Mouse (Mus musculus): ENCODE data around the gene Actr10. TPM values are rescaled to one million over a fixed set of nuclear protein-coding genes. Genes with fewer than 3 reads are reported as not detected.
A peak's percentile ranks its signal among the peaks of the same experiment; 100 is the strongest.

Actr10 gene
- total and polyA plus RNA-seq, 3 experiments = 60.2 to 168 (median 135) TPM

GRCm38 (mm10) chr12:70999423-70999903 is 61.8 kb downstream of the Actr10 start:
- H3K36me3 ChIP-seq (replicated peaks in 1 of 2; ENCODE audit: control insufficient read depth in 1 of 2, insufficient read depth in 1 of 2, low read length in 1 of 2) = peaks cover 26 to 63% of the 10 kb centered on the region in 2 experiments
- no peaks in the 10 kb centered on the region for H3K27me3 ChIP-seq (replicated peaks)
- H3K79me2 ChIP-seq (replicated peaks; ENCODE audit: control insufficient read depth, extremely low read depth, insufficient read depth, poor library complexity, severe bottlenecking) = no peaks in the 10 kb centered on the region
- H3K27ac ChIP-seq (ENCODE audit: insufficient read depth, low read depth) = peak overlapping the region; percentile 83
- TF ChIP-seq TBP (conservative IDR thresholded peaks at IDR 0.05; ENCODE audit: low read depth, low read length) (0 out of 2 replicates have a peak, but pooled peaks have one; percentile 59), MAFK (IDR thresholded peaks at IDR 0.05; ENCODE audit: insufficient replicate concordance, low read length) (0 out of 2 replicates have a peak, but pooled peaks have one; percentile 17), ETS1 (conservative IDR thresholded peaks at IDR 0.05; ENCODE audit: low read depth, low read length) (peak; percentile 58; the same call in 1 of the 2 replicates), ELF1 (IDR thresholded peaks at IDR 0.05; ENCODE audit: low read depth, low read length) (peak; percentile 70), E2F4 (IDR thresholded peaks at IDR 0.05; ENCODE audit: insufficient replicate concordance, low read depth, low read length) (no peak), EP300 (IDR thresholded peaks at IDR 0.05; ENCODE audit: low read length) (peak; percentile 75), ZC3H11A (IDR thresholded peaks at IDR 0.05; ENCODE audit: low read depth, low read length) (no peak), MEF2A (IDR thresholded peaks at IDR 0.05; ENCODE audit: borderline replicate concordance, low read depth, low read length) (no peak), POLR2A (IDR thresholded peaks at IDR 0.05; ENCODE audit: low read depth, low read length) (peak; percentile 19; the same call in 1 of the 2 replicates), CHD2 (IDR thresholded peaks at IDR 0.05; ENCODE audit: low read length) (peak; percentile 21; the same call in 1 of the 2 replicates), SIN3A (IDR thresholded peaks at IDR 0.05; ENCODE audit: low read length) (peak; percentile 80), CTCF (conservative IDR thresholded peaks at IDR 0.05 in 1 of 2, IDR thresholded peaks at IDR 0.05 in 1 of 2; ENCODE audit: low read depth in 2 of 2, low read length in 2 of 2) (no peak), BHLHE40 (IDR thresholded peaks at IDR 0.05; ENCODE audit: low read depth, low read length) (peak; percentile 80), USF1 (IDR thresholded peaks at IDR 0.05; ENCODE audit: low read depth, low read length) (no peak), MAX (IDR thresholded peaks at IDR 0.05; ENCODE audit: low read length) (0 out of 2 replicates have a peak, but pooled peaks have one; percentile 13), TCF12 (IDR thresholded peaks at IDR 0.05; ENCODE audit: low read depth, low read length) (peak; percentile 35; the same call in 1 of the 2 replicates), MYC (IDR thresholded peaks at IDR 0.05; ENCODE audit: low read depth, low read length) (peak; percentile 35; the same call in 1 of the 2 replicates), NRF1 (IDR thresholded peaks at IDR 0.05; ENCODE audit: low read depth, low read length) (no peak), MXI1 (IDR thresholded peaks at IDR 0.05; ENCODE audit: low read depth, low read length) (peak; percentile 54), IRF4 (IDR thresholded peaks at IDR 0.05; ENCODE audit: low read depth, low read length) (peak; percentile 83), RCOR1 (conservative IDR thresholded peaks at IDR 0.05; ENCODE audit: low read depth, low read length) (peak; percentile 68; the same call in 1 of the 2 replicates)
- peak overlapping the region; percentile 63 for H3K4me2 ChIP-seq (ENCODE audit: insufficient read depth, low read depth, poor library complexity, severe bottlenecking)
- peak overlapping the region; percentile 35; the same call in 1 of the 2 replicates for H3K9ac ChIP-seq (ENCODE audit: insufficient read depth, low read depth)
- dilution Hi-C loops (cut with MboI; ENCODE audit: extremely low pct_ligation_motif_present, extremely low pct_unique_long_range_greater_than_20kb, low sequenced_read_pairs) (no loop called here), in situ Hi-C loops (cut with MboI; ENCODE audit: low pct_ligation_motif_present, low pct_unique_long_range_greater_than_20kb, low sequenced_read_pairs) (no loop called here)
- no peaks in the 10 kb centered on the region for H3K9me3 ChIP-seq (replicated peaks; ENCODE audit: low read length)
- H3K4me1 ChIP-seq (ENCODE audit: control insufficient read depth in 1 of 2, insufficient read depth in 2 of 2) = peaks cover 6 to 22% of the 10 kb centered on the region in 2 experiments
- H3K4me3 ChIP-seq (replicated peaks in 1 of 3; ENCODE audit: low read depth in 2 of 3, low read length in 2 of 3, poor library complexity in 1 of 3) = no peak overlapping the region
- peak; percentile 70 for DNase-seq (ENCODE audit: extremely low read depth)

DNA sequence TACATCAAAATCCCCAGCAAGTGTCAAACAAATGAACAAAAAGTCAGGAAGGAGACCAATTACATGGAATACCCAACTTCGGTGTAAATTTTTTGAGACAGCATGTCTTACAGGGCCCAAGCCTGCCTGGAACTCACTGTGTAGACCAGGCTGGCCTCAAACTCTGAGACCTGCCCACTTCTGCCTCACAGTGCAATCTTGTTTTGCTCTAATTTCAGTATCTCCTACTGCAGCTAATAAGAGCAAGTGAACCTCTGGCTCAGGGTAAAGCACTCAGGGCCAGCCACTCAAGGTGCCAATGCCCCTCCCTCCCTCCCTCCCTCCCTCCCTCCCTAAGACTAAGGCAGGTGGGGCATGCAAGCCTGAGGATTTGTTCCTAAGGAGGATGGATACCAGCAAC is 62.7 kb downstream of the Actr10 start:
- H3K4me1 ChIP-seq (ENCODE audit: control insufficient read depth in 1 of 2, insufficient read depth in 2 of 2) = peaks cover 6 to 22% of the 10 kb centered on the region in 2 experiments
- dilution Hi-C loops (cut with MboI; ENCODE audit: extremely low pct_ligation_motif_present, extremely low pct_unique_long_range_greater_than_20kb, low sequenced_read_pairs) (no loop called here), in situ Hi-C loops (cut with MboI; ENCODE audit: low pct_ligation_motif_present, low pct_unique_long_range_greater_than_20kb, low sequenced_read_pairs) (no loop called here)
- no peaks in the 10 kb centered on the region for H3K9me3 ChIP-seq (replicated peaks; ENCODE audit: low read length)
- no peak overlapping the region for H3K9ac ChIP-seq (ENCODE audit: insufficient read depth, low read depth)
- DNase-seq (ENCODE audit: extremely low read depth) = no peak
- H3K4me3 ChIP-seq (replicated peaks in 1 of 3; ENCODE audit: low read depth in 2 of 3, low read length in 2 of 3, poor library complexity in 1 of 3) = no peak overlapping the region
- H3K27me3 ChIP-seq (replicated peaks) = no peaks in the 10 kb centered on the region
- TF ChIP-seq UBTF (IDR thresholded peaks at IDR 0.05; ENCODE audit: low read depth, low read length) = no peak
- no peak for TF ChIP-seq CHD2 (IDR thresholded peaks at IDR 0.05; ENCODE audit: low read length)
- H3K4me2 ChIP-seq (ENCODE audit: insufficient read depth, low read depth, poor library complexity, severe bottlenecking) = no peak overlapping the region
- H3K27ac ChIP-seq (ENCODE audit: insufficient read depth, low read depth) = peak overlapping the region; percentile 32; the same call in 1 of the 2 replicates
- peaks cover 29 to 66% of the 10 kb centered on the region in 2 experiments for H3K36me3 ChIP-seq (replicated peaks in 1 of 2; ENCODE audit: control insufficient read depth in 1 of 2, insufficient read depth in 1 of 2, low read length in 1 of 2)
- H3K79me2 ChIP-seq (replicated peaks; ENCODE audit: control insufficient read depth, extremely low read depth, insufficient read depth, poor library complexity, severe bottlenecking) = no peaks in the 10 kb centered on the region
